Mouse (Mus musculus) olfactory bulb, adult 2 months (tissue): Measurements from ENCODE around the gene Dis3l2.

Experiments
- CTCF ChIP-seq: fragments of 200-500 bp; IDR thresholded peaks from 2 replicates; pipeline ENCODE4 v1.5.1; 2012; ENCODE audit warnings: low read depth, mild to moderate bottlenecking, low read length, moderate library complexity; ENCODE audit not compliant: insufficient read depth
- POLR2A ChIP-seq: fragments of 200-500 bp; IDR thresholded peaks from 2 replicates; pipeline ENCODE4 v1.6.1; 2012; ENCODE audit warnings: mild to moderate bottlenecking, low read depth, low read length, moderate library complexity; ENCODE audit not compliant: insufficient read depth

- TF ChIP-seq CTCF (no peak), POLR2A (no peak)
Observed at GRCm38 (mm10) chr1:86913896-86914295, 210.3 kb downstream of the Dis3l2 start.
